Mouse (Mus musculus): Measurements from ENCODE around the gene Mesd. TPM values are rescaled to one million over a fixed set of nuclear protein-coding genes. Genes with fewer than 3 reads are reported as not detected.

Mesd gene
- polyA plus RNA-seq, 1 experiment from 2014 or later, result 103 TPM

GRCm38 (mm10) chr7:83900519-83900918 lies 16.3 kb downstream of the Mesd start:
- no peak overlapping the region for H3K4me2 ChIP-seq (replicated peaks)
- H3K27me3 ChIP-seq, result no peaks in the 10 kb centered on the region
- no peak overlapping the region for H3K4me3 ChIP-seq
- no peaks in the 10 kb centered on the region for H3K4me1 ChIP-seq
- 67% methylated on average over 3 of the region's 3 CpGs for WGBS
- no peaks in the 10 kb centered on the region for H3K9me3 ChIP-seq
- H3K27ac ChIP-seq, result no peak overlapping the region
- ATAC-seq (ENCODE audit: low FRiP score, low read depth), result no peak
- peaks cover 58% of the 10 kb centered on the region for H3K36me3 ChIP-seq
- H3K9ac ChIP-seq, result no peak overlapping the region

- Histone ChIP-seq H3K9ac (no peak overlapping the region), H3K4me1 (no peaks in the 10 kb centered on the region), H3K4me2 (replicated peaks) (no peak overlapping the region), H3K9me3 (peaks cover 5% of the 10 kb centered on the region; the same call in 1 of the 2 replicates), H3K27ac (no peak overlapping the region), H3K27me3 (no peaks in the 10 kb centered on the region), H3K4me3 (no peak overlapping the region), H3K36me3 (peaks cover 49% of the 10 kb centered on the region)
- ATAC-seq (ENCODE audit: low FRiP score, low read depth), result no peak
- WGBS, result 90% methylated on average over 4 of the region's 4 CpGs
Measured at GRCm38 (mm10) chr7:83901425-83901824, 17.2 kb downstream of the Mesd start.

GRCm38 (mm10) chr7:83902296-83903145 lies 18.3 kb downstream of the Mesd start:
- WGBS, result 72% methylated on average over 5 of the region's 5 CpGs
- Histone ChIP-seq H3K27ac (no peak overlapping the region), H3K36me3 (peaks cover 43% of the 10 kb centered on the region), H3K9ac (no peak overlapping the region), H3K4me1 (no peaks in the 10 kb centered on the region), H3K4me2 (replicated peaks) (no peak overlapping the region), H3K9me3 (peaks cover 8% of the 10 kb centered on the region; the same call in 1 of the 2 replicates), H3K4me3 (no peak overlapping the region), H3K27me3 (no peaks in the 10 kb centered on the region)
- no peak for ATAC-seq (ENCODE audit: low FRiP score, low read depth)

- Histone ChIP-seq H3K4me3 (no peak overlapping the region), H3K36me3 (peaks cover 20% of the 10 kb centered on the region; the same call in 1 of the 2 replicates), H3K4me1 (no peaks in the 10 kb centered on the region), H3K27me3 (no peaks in the 10 kb centered on the region), H3K9me3 (peaks cover 8% of the 10 kb centered on the region; the same call in 1 of the 2 replicates), H3K4me2 (replicated peaks) (no peak overlapping the region), H3K9ac (no peak overlapping the region), H3K27ac (no peak overlapping the region)
- 91% methylated on average over 3 of the region's 3 CpGs for WGBS
- no peak for ATAC-seq (ENCODE audit: low FRiP score, low read depth)
Measured at GRCm38 (mm10) chr7:83904831-83905230, 20.6 kb downstream of the Mesd start.

GRCm38 (mm10) chr7:83911909-83912308 lies 27.6 kb downstream of the Mesd start:
- Histone ChIP-seq H3K4me1 (no peaks in the 10 kb centered on the region), H3K4me2 (replicated peaks) (no peak overlapping the region), H3K36me3 (no peaks in the 10 kb centered on the region), H3K27me3 (no peaks in the 10 kb centered on the region), H3K4me3 (no peak overlapping the region), H3K9ac (no peak overlapping the region), H3K27ac (no peak overlapping the region), H3K9me3 (no peaks in the 10 kb centered on the region)
- WGBS, result 83% methylated on average over 3 of the region's 3 CpGs
- ATAC-seq (ENCODE audit: low FRiP score, low read depth), result no peak

GRCm38 (mm10) chr7:83913405-83913932 lies 29.2 kb downstream of the Mesd start:
- Histone ChIP-seq H3K9ac (no peak overlapping the region), H3K4me1 (no peaks in the 10 kb centered on the region), H3K36me3 (no peaks in the 10 kb centered on the region), H3K27ac (no peak overlapping the region), H3K27me3 (no peaks in the 10 kb centered on the region), H3K9me3 (no peaks in the 10 kb centered on the region), H3K4me2 (replicated peaks) (no peak overlapping the region), H3K4me3 (no peak overlapping the region)
- 88% methylated on average over 6 of the region's 6 CpGs for WGBS
- no peak for ATAC-seq (ENCODE audit: low FRiP score, low read depth)

GRCm38 (mm10) chr7:83913995-83914394 lies 29.7 kb downstream of the Mesd start:
- ATAC-seq (ENCODE audit: low FRiP score, low read depth), result no peak
- Histone ChIP-seq H3K4me3 (no peak overlapping the region), H3K9me3 (no peaks in the 10 kb centered on the region), H3K9ac (no peak overlapping the region), H3K27me3 (no peaks in the 10 kb centered on the region), H3K4me2 (replicated peaks) (no peak overlapping the region), H3K27ac (no peak overlapping the region), H3K4me1 (no peaks in the 10 kb centered on the region), H3K36me3 (no peaks in the 10 kb centered on the region)
- WGBS, result 70% methylated on average over 9 of the region's 9 CpGs

- WGBS, result 0% methylated on average over 3 of the region's 3 CpGs
- Histone ChIP-seq H3K9ac (no peak overlapping the region), H3K27me3 (no peaks in the 10 kb centered on the region), H3K4me3 (no peak overlapping the region), H3K4me1 (no peaks in the 10 kb centered on the region), H3K9me3 (no peaks in the 10 kb centered on the region), H3K27ac (no peak overlapping the region), H3K4me2 (replicated peaks) (no peak overlapping the region), H3K36me3 (no peaks in the 10 kb centered on the region)
- no peak for ATAC-seq (ENCODE audit: low FRiP score, low read depth)
Measured at GRCm38 (mm10) chr7:83914566-83914965, 30.3 kb downstream of the Mesd start.

- ATAC-seq (ENCODE audit: low FRiP score, low read depth), result no peak
- WGBS, result 56% methylated on average over 4 of the region's 4 CpGs
- H3K4me3 ChIP-seq, result no peak overlapping the region
Measured at GRCm38 (mm10) chr7:83920241-83920640, 36.0 kb downstream of the Mesd start.

GRCm38 (mm10) chr7:83921637-83922036 lies 37.4 kb downstream of the Mesd start:
- Histone ChIP-seq H3K4me3 (no peak overlapping the region), H3K9me3 (no peaks in the 10 kb centered on the region), H3K27ac (no peak overlapping the region), H3K9ac (no peak overlapping the region), H3K36me3 (no peaks in the 10 kb centered on the region), H3K4me2 (replicated peaks) (no peak overlapping the region), H3K27me3 (no peaks in the 10 kb centered on the region), H3K4me1 (no peaks in the 10 kb centered on the region)
- 30% methylated on average over 3 of the region's 3 CpGs for WGBS
- ATAC-seq (ENCODE audit: low FRiP score, low read depth), result no peak

More at GRCm38 (mm10) chr7:83920241-83920640, 36.0 kb downstream of the Mesd start:
- no peaks in the 10 kb centered on the region for H3K36me3 ChIP-seq
- H3K27ac ChIP-seq, result no peak overlapping the region
- H3K9me3 ChIP-seq, result no peaks in the 10 kb centered on the region
- no peak overlapping the region for H3K9ac ChIP-seq
- H3K4me2 ChIP-seq (replicated peaks), result no peak overlapping the region
- H3K27me3 ChIP-seq, result no peaks in the 10 kb centered on the region
- H3K4me1 ChIP-seq, result no peaks in the 10 kb centered on the region

GRCm38 (mm10) chr7:83939017-83939721 lies 54.9 kb downstream of the Mesd start:
- H3K27me3 ChIP-seq, result no peaks in the 10 kb centered on the region
- no peak overlapping the region for H3K4me2 ChIP-seq (replicated peaks)
- 61% methylated on average over 3 of the region's 3 CpGs for WGBS
- H3K4me3 ChIP-seq, result no peak overlapping the region
- H3K4me1 ChIP-seq, result no peaks in the 10 kb centered on the region
- no peak overlapping the region for H3K27ac ChIP-seq
- H3K9ac ChIP-seq, result no peak overlapping the region
- ATAC-seq (ENCODE audit: low FRiP score, low read depth), result no peak
- no peaks in the 10 kb centered on the region for H3K36me3 ChIP-seq
- no peaks in the 10 kb centered on the region for H3K9me3 ChIP-seq

GRCm38 (mm10) chr7:83940136-83940535 lies 55.9 kb downstream of the Mesd start:
- Histone ChIP-seq H3K4me1 (no peaks in the 10 kb centered on the region), H3K36me3 (no peaks in the 10 kb centered on the region), H3K27ac (no peak overlapping the region), H3K4me3 (no peak overlapping the region), H3K9me3 (no peaks in the 10 kb centered on the region), H3K27me3 (no peaks in the 10 kb centered on the region), H3K9ac (no peak overlapping the region), H3K4me2 (replicated peaks) (no peak overlapping the region)
- ATAC-seq (ENCODE audit: low FRiP score, low read depth), result no peak
- WGBS, result 66% methylated on average over 2 of the region's 2 CpGs

All from limb, embryonic 13.5 days (tissue).